Mouse (Mus musculus): ENCODE measurements at regions not wholly inside any gene's neighbourhood (a gene's known extent, or its start where the extent isn't known, plus 50 kb on each side); places are given as distances from the start of the nearest gene placed in this dataset.
A peak's percentile ranks its signal among the peaks of the same experiment; 100 is the strongest.
"Not testable (repeated sequence)": the region's sequence is repeated elsewhere in the genome, so short reads cannot be mapped to it uniquely, and the experiment has no call there.

DNA sequence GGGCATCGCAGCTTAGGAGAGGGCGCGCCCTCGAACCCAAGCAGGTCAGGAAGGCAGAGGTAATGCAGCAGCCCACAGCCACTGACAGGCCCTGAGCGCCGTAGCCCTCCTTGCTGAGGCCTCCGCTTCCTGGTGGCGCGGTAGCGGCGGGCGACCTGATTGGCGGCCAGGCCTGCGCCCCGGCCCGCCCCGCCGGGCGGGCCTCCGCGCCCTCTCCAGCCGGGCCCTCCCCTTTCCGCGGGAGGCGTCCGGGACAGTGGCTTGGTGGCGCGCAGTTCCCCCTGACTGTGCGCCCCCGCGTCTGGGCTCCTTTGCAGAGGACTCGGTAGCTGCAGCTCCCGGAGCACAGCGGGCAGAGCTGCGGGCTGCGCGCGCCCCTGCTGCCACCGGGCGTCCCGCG is 242.1 kb downstream of the Gm21863 start:
- peak; percentile 73 for DNase-seq

GRCm38 (mm10) chr12:20196905-20197304 is 242.6 kb downstream of the Gm21863 start:
- DNase-seq: peak; percentile 6

GRCm38 (mm10) chr12:20223921-20224320 is 269.6 kb downstream of the Gm21863 start:
- DNase-seq: not testable (repeated sequence)

- peak; percentile 0 for DNase-seq
Measured at GRCm38 (mm10) chr12:20226831-20227230, 272.5 kb downstream of the Gm21863 start.

DNA sequence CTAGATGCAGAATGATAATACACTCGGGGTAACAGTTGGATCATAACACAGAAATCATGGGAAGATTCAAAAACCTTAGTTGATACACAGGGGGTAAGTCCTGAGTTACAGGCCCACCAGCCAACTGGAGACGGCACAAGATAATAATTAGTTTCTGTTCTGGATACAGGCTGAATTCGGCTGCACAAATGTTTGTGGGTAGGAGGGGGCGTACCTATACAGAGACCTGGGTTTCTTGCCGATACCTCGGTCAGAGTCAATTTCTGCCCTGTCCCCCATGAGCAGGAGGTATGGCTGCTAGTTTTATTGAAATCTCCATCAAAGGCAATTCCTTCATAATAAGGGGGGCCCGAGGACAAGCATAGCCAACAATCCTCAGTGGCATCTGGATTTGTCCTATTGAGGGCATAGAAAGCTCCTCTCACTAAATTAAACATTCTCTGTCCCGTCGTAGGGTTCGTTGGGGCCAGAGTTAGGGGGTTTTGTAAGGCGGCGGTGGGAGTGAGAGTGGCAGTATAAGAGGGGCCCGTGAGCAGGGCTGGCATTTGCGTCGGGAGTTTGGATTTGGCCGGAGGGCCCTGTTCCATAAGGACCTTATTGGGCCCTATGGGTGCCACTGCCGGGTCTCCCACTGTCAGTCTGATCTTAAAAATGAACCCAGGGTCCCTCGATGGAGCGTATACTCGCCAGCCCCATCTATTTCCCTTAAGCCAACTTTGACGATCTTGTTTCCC is 273.3 kb downstream of the Gm21863 start:
- DNase-seq: peak; percentile 0

- peak; percentile 2 for DNase-seq
Measured at GRCm38 (mm10) chr12:20228321-20228999, 274.2 kb downstream of the Gm21863 start.

- peak; percentile 1 for DNase-seq
Measured at GRCm38 (mm10) chr12:20229441-20229840, 275.1 kb downstream of the Gm21863 start.

DNA sequence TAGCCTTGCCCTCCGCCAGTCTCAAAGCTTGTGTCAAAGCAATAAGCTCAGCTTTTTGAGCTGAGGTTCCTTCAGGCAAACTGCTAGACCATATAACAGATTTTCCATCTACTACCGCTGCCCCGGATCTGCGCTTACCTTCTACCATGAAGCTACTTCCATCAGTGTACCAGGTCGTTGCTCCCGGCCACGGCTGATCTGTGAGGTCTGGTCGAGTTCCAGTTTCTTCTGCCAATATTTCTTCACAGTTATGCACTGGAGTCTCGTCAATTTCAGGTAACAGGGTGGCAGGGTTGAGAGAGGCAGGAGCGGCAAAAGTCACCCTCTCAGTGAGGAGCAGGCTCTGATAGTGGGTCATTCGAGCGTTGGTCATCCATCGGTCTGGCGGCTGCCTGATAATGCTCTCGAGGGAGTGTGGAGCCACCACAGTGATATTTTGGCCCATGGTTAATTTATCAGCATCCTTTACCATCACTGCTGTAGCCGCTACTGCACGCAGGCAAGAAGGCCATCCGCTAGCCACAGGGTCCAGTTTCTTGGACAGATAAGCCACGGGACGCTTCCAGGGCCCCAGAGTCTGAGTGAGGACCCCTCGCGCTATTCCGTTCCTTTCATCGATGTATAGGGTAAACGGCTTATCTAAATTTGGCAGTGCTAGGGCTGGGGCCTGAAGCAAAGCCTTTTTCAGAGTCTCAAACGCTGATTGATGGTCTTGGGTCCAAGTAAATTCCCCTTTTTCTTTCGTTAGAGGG is 276.0 kb downstream of the Gm21863 start:
- peak; percentile 4 for DNase-seq

DNA sequence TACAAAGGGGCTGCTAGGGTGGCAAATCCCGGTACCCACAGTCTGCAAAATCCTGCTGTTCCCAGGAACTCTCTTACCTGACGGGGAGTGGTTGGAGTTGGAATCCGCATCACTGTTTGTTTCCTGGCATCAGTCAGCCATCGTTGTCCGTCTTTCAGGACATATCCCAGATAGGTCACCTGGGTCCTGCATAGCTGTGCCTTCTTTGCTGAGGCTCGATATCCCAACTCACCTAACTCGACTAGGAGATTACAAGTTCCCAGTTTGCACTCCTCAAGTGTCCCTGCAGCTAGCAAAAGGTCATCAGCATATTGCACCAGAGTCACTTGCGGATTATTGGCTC is 276.6 kb downstream of the Gm21863 start:
- peak; percentile 2 for DNase-seq

DNA sequence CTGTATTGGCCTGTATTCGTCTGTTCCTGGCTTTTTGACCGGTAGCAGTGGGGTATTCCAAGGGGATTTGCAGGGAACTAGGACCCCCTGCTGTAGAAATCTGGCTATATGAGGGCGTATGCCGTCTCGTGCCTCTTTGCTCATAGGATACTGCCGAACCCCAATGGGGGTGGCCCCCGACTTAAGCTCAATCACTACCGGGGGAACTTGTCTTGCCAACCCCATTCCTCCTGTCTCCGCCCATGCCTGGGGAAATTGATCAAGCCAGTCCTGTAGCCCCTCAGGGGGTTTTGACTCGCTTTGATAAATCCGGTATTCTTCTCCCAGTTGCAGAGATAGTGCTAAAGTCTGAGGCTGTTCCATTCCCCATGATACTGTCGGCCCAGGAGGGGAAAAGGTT is 277.2 kb downstream of the Gm21863 start:
- DNase-seq: peak; percentile 6

DNA sequence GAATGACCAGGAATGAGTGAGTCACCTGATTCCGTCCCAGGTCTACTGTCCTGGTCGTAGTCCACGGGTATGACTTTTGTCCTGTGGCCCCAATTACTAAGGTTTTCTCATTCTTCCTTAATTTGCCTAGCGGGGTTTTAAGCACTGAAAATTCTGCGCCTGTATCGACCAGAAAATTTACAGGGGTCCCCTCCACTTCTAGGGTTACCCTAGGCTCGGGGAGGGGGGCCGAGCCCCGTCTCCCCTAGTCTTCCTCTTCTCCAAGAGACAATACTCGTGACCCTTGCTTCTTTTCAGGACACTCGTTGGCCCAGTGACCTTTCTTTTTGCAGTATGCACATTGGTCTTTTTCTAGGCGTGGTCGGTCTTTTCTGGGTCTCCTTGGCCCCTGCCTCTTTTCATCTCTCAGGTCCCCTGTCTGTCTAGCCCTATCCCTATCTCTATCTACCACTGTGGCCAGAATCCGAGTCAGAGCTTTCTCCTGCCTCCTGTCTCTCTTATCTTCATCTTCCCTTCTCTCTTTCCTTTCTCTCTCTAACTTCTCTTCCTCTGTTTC is 277.8 kb downstream of the Gm21863 start:
- peak; percentile 1 for DNase-seq

DNA sequence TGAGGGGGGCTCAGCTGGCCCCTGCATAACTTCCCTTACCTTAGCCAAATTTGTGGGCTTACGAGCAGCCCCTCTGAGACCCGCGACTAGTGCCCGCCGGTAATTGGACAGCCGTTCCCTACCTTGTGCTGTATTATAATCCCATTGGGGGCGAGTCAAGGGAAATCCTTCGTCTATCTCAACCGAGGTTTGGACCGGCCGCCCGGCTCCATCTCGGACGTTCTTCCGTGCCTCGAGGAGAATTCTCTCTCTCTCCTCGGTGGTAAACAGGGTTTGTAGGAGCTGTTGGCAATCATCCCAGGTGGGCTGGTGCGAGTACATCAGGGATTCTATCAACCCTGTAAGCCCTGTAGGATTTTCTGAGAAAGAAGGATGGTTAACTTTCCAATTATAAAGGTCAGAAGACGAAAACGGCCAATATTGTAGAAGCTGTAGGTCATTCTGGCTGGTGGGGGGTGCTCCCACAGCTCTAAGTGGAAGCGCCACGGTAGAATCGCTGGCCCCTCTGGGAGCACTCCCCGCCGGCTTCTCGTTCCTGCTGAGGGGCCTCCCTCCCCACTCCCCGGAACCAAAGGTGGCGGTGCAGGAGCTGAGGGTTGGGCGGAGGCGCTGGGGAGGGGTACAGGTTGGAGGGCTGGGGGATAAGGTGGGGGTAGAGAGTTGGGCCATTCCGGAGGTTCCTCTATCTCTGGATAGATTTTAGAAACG is 278.6 kb downstream of the Gm21863 start:
- DNase-seq: peak; percentile 10

DNA sequence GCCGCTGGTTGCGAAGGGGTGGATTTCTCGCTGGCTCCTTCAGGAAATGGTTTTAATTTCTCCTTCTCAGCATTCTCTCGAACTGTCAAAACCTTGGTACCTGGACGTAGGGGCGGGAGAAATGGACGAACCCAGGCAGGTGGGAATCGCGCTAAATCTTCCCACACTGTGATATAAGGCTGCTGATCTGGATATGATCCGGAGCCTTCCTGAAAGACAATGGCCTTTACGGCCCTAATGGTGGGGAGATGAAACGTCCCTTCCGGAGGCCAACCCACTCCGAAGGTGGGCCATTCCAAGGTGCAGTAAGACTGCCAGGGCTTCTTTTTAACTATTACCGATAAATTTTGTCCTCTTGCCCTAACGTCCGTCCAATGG is 279.1 kb downstream of the Gm21863 start:
- peak; percentile 7 for DNase-seq

- DNase-seq: peak; percentile 21
Measured at GRCm38 (mm10) chr12:20233871-20234307, 279.6 kb downstream of the Gm21863 start.
